Mouse (Mus musculus): ENCODE measurements at regions not wholly inside any gene's neighbourhood (a gene's known extent, or its start where the extent isn't known, plus 50 kb on each side); places are given as distances from the start of the nearest gene placed in this dataset.

GRCm38 (mm10) chr4:47622851-47623743, 148.6 kb downstream of the Sec61b start:
- WGBS, result 88% methylated on average over 13 of the region's 13 CpGs
- no peak for TF ChIP-seq POLR2A (IDR thresholded peaks at IDR 0.05; ENCODE audit: borderline replicate concordance, extremely low read depth, insufficient read depth, insufficient read length)
- ATAC-seq (ENCODE audit: low FRiP score, low read depth), result no peak
- H3K4me3 ChIP-seq (replicated peaks; ENCODE audit: low read length), result no peak overlapping the region
- H3K4me1 ChIP-seq (ENCODE audit: control insufficient read depth, insufficient read depth, low read length), result no peaks in the 10 kb centered on the region
- DNase-seq (ENCODE audit: low spot score), result no peak
- no peaks in the 10 kb centered on the region for H3K27me3 ChIP-seq (ENCODE audit: control insufficient read depth, insufficient read depth, low read length)
- H3K4me2 ChIP-seq (replicated peaks; ENCODE audit: low read depth, low read length, severe bottlenecking), result no peak overlapping the region
- H3K9me3 ChIP-seq (ENCODE audit: control insufficient read depth, low read length), result no peaks in the 10 kb centered on the region
- H3K27ac ChIP-seq (replicated peaks; ENCODE audit: low read depth, low read length), result no peak overlapping the region
- no peaks in the 10 kb centered on the region for H3K36me3 ChIP-seq (ENCODE audit: control insufficient read depth, insufficient read depth, low read length)
- no peak overlapping the region for H3K9ac ChIP-seq (ENCODE audit: low read depth, low read length, severe bottlenecking)

- no peaks in the 10 kb centered on the region for H3K27me3 ChIP-seq (ENCODE audit: control insufficient read depth, insufficient read depth, low read length)
- H3K4me2 ChIP-seq (replicated peaks; ENCODE audit: low read depth, low read length, severe bottlenecking), result no peak overlapping the region
- WGBS, result 69% methylated on average over 8 of the region's 8 CpGs
- H3K36me3 ChIP-seq (ENCODE audit: control insufficient read depth, insufficient read depth, low read length), result no peaks in the 10 kb centered on the region
- no peak for TF ChIP-seq POLR2A (IDR thresholded peaks at IDR 0.05; ENCODE audit: borderline replicate concordance, extremely low read depth, insufficient read depth, insufficient read length)
- ATAC-seq (ENCODE audit: low FRiP score, low read depth), result no peak
- DNase-seq (ENCODE audit: low spot score), result no peak
- H3K9ac ChIP-seq (ENCODE audit: low read depth, low read length, severe bottlenecking), result no peak overlapping the region
- no peaks in the 10 kb centered on the region for H3K4me1 ChIP-seq (ENCODE audit: control insufficient read depth, insufficient read depth, low read length)
- H3K27ac ChIP-seq (replicated peaks; ENCODE audit: low read depth, low read length), result no peak overlapping the region
- no peak overlapping the region for H3K4me3 ChIP-seq (replicated peaks; ENCODE audit: low read length)
- no peaks in the 10 kb centered on the region for H3K9me3 ChIP-seq (ENCODE audit: control insufficient read depth, low read length)
These were observed 155.5 kb downstream of the Sec61b start for GRCm38 (mm10) chr4:47630006-47630405.

GRCm38 (mm10) chr4:47630427-47630826, 156.0 kb downstream of the Sec61b start:
- ATAC-seq (ENCODE audit: low FRiP score, low read depth) (no peak), DNase-seq (ENCODE audit: low spot score) (no peak)
- Histone ChIP-seq H3K27me3 (ENCODE audit: control insufficient read depth, insufficient read depth, low read length) (no peaks in the 10 kb centered on the region), H3K9ac (ENCODE audit: low read depth, low read length, severe bottlenecking) (no peak overlapping the region), H3K4me1 (ENCODE audit: control insufficient read depth, insufficient read depth, low read length) (no peaks in the 10 kb centered on the region), H3K9me3 (ENCODE audit: control insufficient read depth, low read length) (no peaks in the 10 kb centered on the region), H3K36me3 (ENCODE audit: control insufficient read depth, insufficient read depth, low read length) (no peaks in the 10 kb centered on the region), H3K4me2 (replicated peaks; ENCODE audit: low read depth, low read length, severe bottlenecking) (no peak overlapping the region), H3K4me3 (replicated peaks; ENCODE audit: low read length) (no peak overlapping the region), H3K27ac (replicated peaks; ENCODE audit: low read depth, low read length) (no peak overlapping the region)
- TF ChIP-seq POLR2A (IDR thresholded peaks at IDR 0.05; ENCODE audit: borderline replicate concordance, extremely low read depth, insufficient read depth, insufficient read length), result no peak
- WGBS, result 48% methylated on average over 1 of the region's 1 CpGs

GRCm38 (mm10) chr4:47638876-47639494, 164.5 kb downstream of the Sec61b start:
- H3K27ac ChIP-seq (replicated peaks; ENCODE audit: low read depth, low read length), result no peak overlapping the region
- no peaks in the 10 kb centered on the region for H3K9me3 ChIP-seq (ENCODE audit: control insufficient read depth, low read length)
- WGBS, result 76% methylated on average over 10 of the region's 10 CpGs
- H3K4me3 ChIP-seq (replicated peaks; ENCODE audit: low read length), result no peak overlapping the region
- no peaks in the 10 kb centered on the region for H3K4me1 ChIP-seq (ENCODE audit: control insufficient read depth, insufficient read depth, low read length)
- TF ChIP-seq POLR2A (IDR thresholded peaks at IDR 0.05; ENCODE audit: borderline replicate concordance, extremely low read depth, insufficient read depth, insufficient read length), result no peak
- H3K9ac ChIP-seq (ENCODE audit: low read depth, low read length, severe bottlenecking), result no peak overlapping the region
- no peak overlapping the region for H3K4me2 ChIP-seq (replicated peaks; ENCODE audit: low read depth, low read length, severe bottlenecking)
- no peak for DNase-seq (ENCODE audit: low spot score)
- no peaks in the 10 kb centered on the region for H3K36me3 ChIP-seq (ENCODE audit: control insufficient read depth, insufficient read depth, low read length)
- H3K27me3 ChIP-seq (ENCODE audit: control insufficient read depth, insufficient read depth, low read length), result no peaks in the 10 kb centered on the region
- no peak for ATAC-seq (ENCODE audit: low FRiP score, low read depth)

- Histone ChIP-seq H3K9ac (ENCODE audit: low read depth, low read length, severe bottlenecking) (no peak overlapping the region), H3K9me3 (ENCODE audit: control insufficient read depth, low read length) (no peaks in the 10 kb centered on the region; the same call in 1 of the 2 replicates), H3K27ac (replicated peaks; ENCODE audit: low read depth, low read length) (no peak overlapping the region), H3K36me3 (ENCODE audit: control insufficient read depth, insufficient read depth, low read length) (no peaks in the 10 kb centered on the region), H3K4me1 (ENCODE audit: control insufficient read depth, insufficient read depth, low read length) (no peaks in the 10 kb centered on the region), H3K4me3 (replicated peaks; ENCODE audit: low read length) (no peak overlapping the region), H3K4me2 (replicated peaks; ENCODE audit: low read depth, low read length, severe bottlenecking) (no peak overlapping the region), H3K27me3 (ENCODE audit: control insufficient read depth, insufficient read depth, low read length) (no peaks in the 10 kb centered on the region)
- no peak for ATAC-seq (ENCODE audit: low FRiP score, low read depth)
- 27% methylated on average over 1 of the region's 1 CpGs for WGBS
- no peak for TF ChIP-seq POLR2A (IDR thresholded peaks at IDR 0.05; ENCODE audit: borderline replicate concordance, extremely low read depth, insufficient read depth, insufficient read length)
- DNase-seq (ENCODE audit: low spot score), result no peak
These were observed 170.6 kb downstream of the Sec61b start for GRCm38 (mm10) chr4:47645093-47645492.

All from limb, embryonic 14.5 days (tissue).